In the genomic region with DNA sequence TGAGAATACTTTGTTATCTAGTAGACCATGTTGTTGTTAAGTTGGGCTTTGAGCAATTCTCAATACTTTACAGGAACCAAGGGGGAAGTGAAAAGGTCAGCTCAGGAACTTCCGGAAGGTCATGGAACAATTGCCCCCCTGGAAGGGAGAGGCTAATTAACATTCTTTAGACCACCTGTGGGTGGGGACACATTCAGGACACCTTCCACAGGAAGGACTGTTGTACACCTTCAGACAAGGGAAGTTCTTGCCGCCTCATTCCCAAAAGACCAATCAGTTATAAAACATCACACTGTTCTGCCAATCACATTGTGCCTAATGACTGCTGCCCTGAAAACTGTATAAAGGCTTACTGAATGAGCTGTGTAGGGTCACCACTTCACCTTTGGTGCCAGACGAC, we compare ENCODE assay signal across 18 mouse cellular contexts.
DNase-seq lines count a peak whose midpoint lies in the region; TF ChIP-seq lines count a peak whose summit lies in the region.
"Had no signal": no experiment of that assay in that cellular context is flagged by ENCODE, and none has a peak within 500 bp of the region (broad histone marks: within the 10 kb centered on the region; RNA-seq: fewer than 3 reads in every experiment).

No protein-coding gene starts in this region.

- TF ChIP-seq CTCF in layer of hippocampus, adult 2 months (conservative IDR thresholded peaks at IDR 0.05): no peak

- H3K4me3 ChIP-seq in layer of hippocampus, adult 2 months: no peak overlapping the region
- H3K4me3 ChIP-seq: embryonic facial prominence, embryonic 10.5 days; embryonic facial prominence, embryonic 12.5 days; forebrain, embryonic 13.5 days; forebrain, embryonic 15.5 days had no signal

- DNase-seq in ES-CJ7 (ENCODE audit: low read depth, low spot score) (peak; percentile 92), R1 (ENCODE audit: low read depth, low spot score) (peak; percentile 97)
- DNase-seq in kidney, postnatal 25 days: no peak
- DNase-seq in gastrocnemius, adult 18-20 months (ENCODE audit: low spot score): no peak
- DNase-seq in layer of hippocampus, adult 2 months (ENCODE audit: low spot score in 2 of 2): no peak
- DNase-seq: adrenal gland, adult 8-10 months; adrenal gland, postnatal 14 days; adrenal gland, postnatal 36 days; cerebellum, adult 11-12 months; cerebellum, adult 2 months; cerebellum, adult 9-10 months; cerebellum, postnatal 10 days; cerebellum, postnatal 25 days; forebrain, postnatal 0 days had no signal

- no peak overlapping the region for H3K27ac ChIP-seq in layer of hippocampus, adult 2 months
- H3K27ac ChIP-seq: embryonic facial prominence, embryonic 10.5 days; embryonic facial prominence, embryonic 12.5 days; forebrain, embryonic 13.5 days; forebrain, embryonic 15.5 days had no signal

Comparison
In these comparisons a context has a peak if more than half of its experiments do, and no peak if none do; other contexts are left out.
1. DNase-seq: peak in ES-CJ7 (single experiment) and R1 (single experiment); none in kidney, postnatal 25 days (0 of 2), gastrocnemius, adult 18-20 months (single experiment) and layer of hippocampus, adult 2 months (0 of 2).